Mouse (Mus musculus): ENCODE measurements around the gene Spdl1. TPM values are rescaled to one million over a fixed set of nuclear protein-coding genes. Genes with fewer than 3 reads are reported as not detected.
A peak's percentile ranks its signal among the peaks of the same experiment; 100 is the strongest.

Spdl1 gene
- polyA plus RNA-seq, 1 experiment from 2014 or later: 5.0 TPM

DNA sequence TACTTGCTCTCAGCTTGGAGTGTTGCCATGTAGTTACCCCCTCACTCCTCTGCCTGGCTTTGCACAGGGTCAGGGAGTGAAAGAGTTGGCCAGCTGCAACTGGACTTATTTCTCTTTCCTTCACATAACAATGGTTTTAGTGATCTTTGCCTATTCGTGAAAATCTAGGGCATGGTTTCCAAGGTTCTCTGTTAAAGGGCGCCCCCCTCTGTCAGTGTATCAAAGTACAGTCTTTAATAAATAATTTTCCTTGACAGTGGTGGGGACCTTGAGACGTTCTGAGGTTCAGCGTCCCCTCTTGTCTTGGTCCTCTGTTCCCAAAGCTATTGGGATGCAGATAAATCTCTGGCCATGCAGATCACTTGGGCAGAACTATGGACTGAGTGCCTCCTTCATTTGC, 37.3 kb downstream of the Spdl1 start:
- Histone ChIP-seq H3K36me3 (ENCODE audit: control insufficient read depth, insufficient read depth, low read length) (no peaks in the 10 kb centered on the region), H3K4me1 (replicated peaks; ENCODE audit: control insufficient read depth, insufficient read depth) (no peaks in the 10 kb centered on the region), H3K9me3 (ENCODE audit: control insufficient read depth, low read length) (no peaks in the 10 kb centered on the region), H3K27me3 (ENCODE audit: control insufficient read depth, insufficient read depth, low read length) (no peaks in the 10 kb centered on the region), H3K27ac (replicated peaks) (no peak overlapping the region), H3K4me2 (replicated peaks; ENCODE audit: low read depth) (no peak overlapping the region), H3K4me3 (ENCODE audit: low read depth, low read length) (no peak overlapping the region), H3K9ac (ENCODE audit: low read length) (no peak overlapping the region)
- DNase-seq (ENCODE audit: low spot score) (no peak), ATAC-seq (ENCODE audit: low FRiP score, low TSS enrichment) (no peak)
- 28% methylated on average over 4 of the region's 4 CpGs for WGBS
- TF ChIP-seq EP300 (optimal IDR thresholded peaks at IDR 0.05) (no peak), CTCF (IDR thresholded peaks at IDR 0.05; ENCODE audit: low read depth) (peak; percentile 44)

DNA sequence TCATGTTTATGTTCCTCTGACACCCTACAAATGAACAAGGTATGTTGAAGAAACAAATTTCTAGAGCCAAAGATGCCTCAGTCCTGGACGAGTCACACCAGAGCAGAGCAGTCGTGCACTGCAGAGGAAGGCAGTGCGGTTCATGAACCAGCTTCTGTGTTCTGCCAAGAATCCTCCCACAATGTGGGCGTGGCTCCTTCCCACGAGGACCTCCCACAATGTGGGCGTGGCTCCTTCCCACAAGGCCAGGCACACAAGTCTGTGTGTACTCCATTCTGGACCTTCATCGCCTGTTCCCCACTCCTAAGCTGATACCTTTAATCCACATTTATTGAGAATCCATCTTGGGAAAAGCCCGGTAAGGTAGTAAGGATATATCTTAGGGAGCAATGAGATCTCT, 41.6 kb downstream of the Spdl1 start:
- Histone ChIP-seq H3K4me1 (replicated peaks; ENCODE audit: control insufficient read depth, insufficient read depth) (no peaks in the 10 kb centered on the region), H3K27me3 (ENCODE audit: control insufficient read depth, insufficient read depth, low read length) (no peaks in the 10 kb centered on the region), H3K4me2 (replicated peaks; ENCODE audit: low read depth) (no peak overlapping the region), H3K9ac (ENCODE audit: low read length) (no peak overlapping the region), H3K36me3 (ENCODE audit: control insufficient read depth, insufficient read depth, low read length) (no peaks in the 10 kb centered on the region), H3K27ac (replicated peaks) (no peak overlapping the region), H3K9me3 (ENCODE audit: control insufficient read depth, low read length) (no peaks in the 10 kb centered on the region), H3K4me3 (ENCODE audit: low read depth, low read length) (no peak overlapping the region)
- TF ChIP-seq EP300 (optimal IDR thresholded peaks at IDR 0.05) (no peak), CTCF (IDR thresholded peaks at IDR 0.05; ENCODE audit: low read depth) (no peak)
- no peak for ATAC-seq (ENCODE audit: low FRiP score, low TSS enrichment)
- WGBS: 53% methylated on average over 8 of the region's 8 CpGs
- DNase-seq (ENCODE audit: low spot score): no peak

DNA sequence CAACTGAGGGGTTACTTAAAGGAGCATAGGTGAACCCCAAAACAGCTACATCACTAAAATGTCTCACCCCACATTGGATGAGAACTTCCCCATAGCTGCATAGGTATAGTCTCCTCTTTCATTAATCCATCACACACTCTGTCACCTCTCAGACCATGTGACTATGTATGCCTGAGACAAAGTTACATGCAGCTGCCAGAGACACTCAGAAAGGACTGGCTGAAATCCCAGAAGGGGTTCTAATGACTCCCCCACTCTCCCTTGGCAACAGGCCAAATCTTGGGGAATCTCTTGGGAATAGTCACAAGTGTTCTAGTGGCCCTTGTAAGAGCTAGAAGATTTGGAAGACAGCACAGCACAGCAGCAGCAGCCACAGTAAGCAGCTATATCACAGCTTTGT, 48.6 kb downstream of the Spdl1 start:
- no peak overlapping the region for H3K9ac ChIP-seq (ENCODE audit: low read length)
- TF ChIP-seq EP300 (optimal IDR thresholded peaks at IDR 0.05) (no peak), CTCF (IDR thresholded peaks at IDR 0.05; ENCODE audit: low read depth) (no peak)
- ATAC-seq (ENCODE audit: low FRiP score, low TSS enrichment) (no peak), DNase-seq (ENCODE audit: low spot score) (no peak)
- H3K27ac ChIP-seq (replicated peaks): no peak overlapping the region
- H3K36me3 ChIP-seq (ENCODE audit: control insufficient read depth, insufficient read depth, low read length): no peaks in the 10 kb centered on the region
- H3K4me3 ChIP-seq (ENCODE audit: low read depth, low read length): no peak overlapping the region
- no peaks in the 10 kb centered on the region for H3K9me3 ChIP-seq (ENCODE audit: control insufficient read depth, low read length)
- no peak overlapping the region for H3K4me2 ChIP-seq (replicated peaks; ENCODE audit: low read depth)
- H3K4me1 ChIP-seq (replicated peaks; ENCODE audit: control insufficient read depth, insufficient read depth): no peaks in the 10 kb centered on the region
- H3K27me3 ChIP-seq (ENCODE audit: control insufficient read depth, insufficient read depth, low read length): no peaks in the 10 kb centered on the region

GRCm38 (mm10) chr11:34783587-34784043, 49.8 kb downstream of the Spdl1 start, which contains the start of gene Dock2:
Dock2 (minus strand) TSS chr11:34783892.
- no peak within 1 kb of the TSS for H3K9ac ChIP-seq (ENCODE audit: low read length)
- no peaks in the 10 kb centered on the region for H3K36me3 ChIP-seq (ENCODE audit: control insufficient read depth, insufficient read depth, low read length)
- no peak within 1 kb of the TSS; the same call in 1 of the 2 replicates for H3K27ac ChIP-seq (replicated peaks)
- H3K4me2 ChIP-seq (replicated peaks; ENCODE audit: low read depth): no peak within 1 kb of the TSS
- WGBS: 80% methylated on average over 12 of the region's 12 CpGs
- no peaks in the 10 kb centered on the region for H3K27me3 ChIP-seq (ENCODE audit: control insufficient read depth, insufficient read depth, low read length)
- no peaks in the 10 kb centered on the region for H3K9me3 ChIP-seq (ENCODE audit: control insufficient read depth, low read length)
- H3K4me1 ChIP-seq (replicated peaks; ENCODE audit: control insufficient read depth, insufficient read depth): no peaks in the 10 kb centered on the region
- H3K4me3 ChIP-seq (ENCODE audit: low read depth, low read length): no peak within 1 kb of the TSS
- TF ChIP-seq EP300 (optimal IDR thresholded peaks at IDR 0.05) (no peak), CTCF (IDR thresholded peaks at IDR 0.05; ENCODE audit: low read depth) (no peak)
- DNase-seq (ENCODE audit: low spot score) (no peak), ATAC-seq (ENCODE audit: low FRiP score, low TSS enrichment) (no peak)

- WGBS: 70% methylated on average over 8 of the region's 8 CpGs
- no peak overlapping the region for H3K9ac ChIP-seq (ENCODE audit: low read length)
- no peaks in the 10 kb centered on the region for H3K9me3 ChIP-seq (ENCODE audit: control insufficient read depth, low read length)
- H3K4me3 ChIP-seq (ENCODE audit: low read depth, low read length): no peak overlapping the region
- DNase-seq (ENCODE audit: low spot score) (no peak), ATAC-seq (ENCODE audit: low FRiP score, low TSS enrichment) (no peak)
- H3K27ac ChIP-seq (replicated peaks): no peak overlapping the region; the same call in 1 of the 2 replicates
- H3K4me1 ChIP-seq (replicated peaks; ENCODE audit: control insufficient read depth, insufficient read depth): no peaks in the 10 kb centered on the region
- H3K27me3 ChIP-seq (ENCODE audit: control insufficient read depth, insufficient read depth, low read length): no peaks in the 10 kb centered on the region
- H3K4me2 ChIP-seq (replicated peaks; ENCODE audit: low read depth): no peak overlapping the region
- H3K36me3 ChIP-seq (ENCODE audit: control insufficient read depth, insufficient read depth, low read length): no peaks in the 10 kb centered on the region
- TF ChIP-seq CTCF (IDR thresholded peaks at IDR 0.05; ENCODE audit: low read depth): no peak
- TF ChIP-seq EP300 (optimal IDR thresholded peaks at IDR 0.05): no peak
Observed at GRCm38 (mm10) chr11:34782516-34783430, 50.7 kb downstream of the Spdl1 start.

DNA sequence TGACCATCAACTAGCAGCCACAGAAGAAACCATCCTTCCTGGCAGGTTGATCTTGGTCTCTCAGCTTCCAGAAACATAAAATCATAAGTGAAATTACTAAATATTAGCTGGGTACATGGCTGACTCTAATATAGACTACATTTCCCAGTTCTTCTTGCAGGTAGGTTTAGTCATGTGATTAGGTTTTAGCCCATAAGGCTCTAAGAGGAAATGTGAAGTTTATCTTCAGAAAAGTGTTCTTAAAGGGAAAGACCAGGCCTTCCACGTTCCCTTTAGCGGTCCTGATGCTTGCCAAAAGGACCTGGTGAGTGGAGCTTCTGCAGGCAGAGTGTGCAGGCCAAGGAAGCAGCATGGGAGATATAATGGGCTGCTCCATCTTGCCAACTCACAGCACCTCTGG, 52.7 kb downstream of the Spdl1 start:
- Histone ChIP-seq H3K4me1 (replicated peaks; ENCODE audit: control insufficient read depth, insufficient read depth) (no peaks in the 10 kb centered on the region), H3K36me3 (ENCODE audit: control insufficient read depth, insufficient read depth, low read length) (no peaks in the 10 kb centered on the region), H3K4me3 (ENCODE audit: low read depth, low read length) (no peak overlapping the region), H3K9ac (ENCODE audit: low read length) (no peak overlapping the region), H3K27me3 (ENCODE audit: control insufficient read depth, insufficient read depth, low read length) (no peaks in the 10 kb centered on the region), H3K9me3 (ENCODE audit: control insufficient read depth, low read length) (no peaks in the 10 kb centered on the region), H3K27ac (replicated peaks) (no peak overlapping the region), H3K4me2 (replicated peaks; ENCODE audit: low read depth) (no peak overlapping the region)
- no peak for DNase-seq (ENCODE audit: low spot score)
- 86% methylated on average over 2 of the region's 2 CpGs for WGBS
- TF ChIP-seq CTCF (IDR thresholded peaks at IDR 0.05; ENCODE audit: low read depth): no peak
- TF ChIP-seq EP300 (optimal IDR thresholded peaks at IDR 0.05): no peak
- no peak for ATAC-seq (ENCODE audit: low FRiP score, low TSS enrichment)
